Mouse (Mus musculus) stomach, embryonic 15.5 days (tissue): ENCODE results near the gene Dnase1l2. TPM values are rescaled to one million over a fixed set of nuclear protein-coding genes. Genes with fewer than 3 reads are reported as not detected.
"Not testable (repeated sequence)": the region's sequence is repeated elsewhere in the genome, so short reads cannot be mapped to it uniquely, and the experiment has no call there.

ENCODE experiments used
- ATAC-seq: fragments of 200-750 bp; cut with Nextera tagmentation; 2 replicates; pipeline ENCODE4 v1.8.0; 2017; ENCODE audit warnings: low read depth, moderate number of reproducible peaks, moderate TSS enrichment; ENCODE audit not compliant: insufficient read depth, low FRiP score
- H3K27ac ChIP-seq: fragments of 300-500 bp; sonication (generic); 2 replicates; pipeline ENCODE4 v1.5.1; 2015; ENCODE audit warnings: mild to moderate bottlenecking, inconsistent platforms
- H3K27me3 ChIP-seq: fragments of 300-500 bp; sonication (generic); replicated peaks from 2 replicates; pipeline ENCODE4 v1.6.1; 2015; ENCODE audit warnings: inconsistent platforms
- H3K36me3 ChIP-seq: fragments of 300-500 bp; sonication (generic); 2 replicates; pipeline ENCODE4 v1.6.1; 2015; ENCODE audit warnings: inconsistent platforms
- H3K4me1 ChIP-seq: fragments of 300-500 bp; sonication (generic); 2 replicates; pipeline ENCODE4 v1.6.1; 2015; ENCODE audit warnings: inconsistent platforms
- H3K4me2 ChIP-seq: fragments of 300-500 bp; sonication (generic); 2 replicates; pipeline ENCODE4 v1.6.1; 2015; ENCODE audit warnings: mild to moderate bottlenecking, inconsistent platforms
- H3K4me3 ChIP-seq: fragments of 300-500 bp; sonication (generic); replicated peaks from 2 replicates; pipeline ENCODE4 v1.5.1; 2015; ENCODE audit warnings: inconsistent platforms
- H3K9ac ChIP-seq: fragments of 300-500 bp; sonication (generic); 2 replicates; pipeline ENCODE4 v1.6.1; 2015; ENCODE audit warnings: inconsistent platforms
- H3K9me3 ChIP-seq: fragments of 300-500 bp; sonication (generic); 2 replicates; pipeline ENCODE4 v1.6.1; 2016; ENCODE audit warnings: inconsistent platforms
- WGBS: fragments of 180-500 bp; shearing (Covaris S2); methylation state at CpG from one replicate; pipeline ENCODE4 v1.1.7; 2015; 5-methylcytosine and 5-hydroxymethylcytosine counted together
- polyA plus RNA-seq: library from polyadenylated mRNA; unstranded; fragments of >200 nt; fragmentation: Nextera tagmentation; extraction: Ambion mirVana; gene quantifications from 2 replicates; pipeline ENCODE4 v1.2.1, GENCODE M21; 2015

The Dnase1l2 gene
- polyA plus RNA-seq, 1 experiment from 2014 or later = 4.6 TPM

GRCm38 (mm10) chr17:24425326-24425725 is 17.6 kb downstream of the Dnase1l2 start:
- WGBS = 90% methylated on average over 6 of the region's 8 CpGs

GRCm38 (mm10) chr17:24424489-24424888 is 18.4 kb downstream of the Dnase1l2 start:
- no peaks in the 10 kb centered on the region for H3K27me3 ChIP-seq
- WGBS = 96% methylated on average over 5 of the region's 5 CpGs
- H3K4me1 ChIP-seq = peaks cover 12% of the 10 kb centered on the region
- no peak overlapping the region for H3K9ac ChIP-seq
- no peak overlapping the region for H3K4me3 ChIP-seq
- peaks cover 44% of the 10 kb centered on the region for H3K36me3 ChIP-seq
- H3K9me3 ChIP-seq = no peaks in the 10 kb centered on the region
- no peak for ATAC-seq
- no peak overlapping the region for H3K4me2 ChIP-seq
- no peak overlapping the region for H3K27ac ChIP-seq

More at GRCm38 (mm10) chr17:24425326-24425725, 17.6 kb downstream of the Dnase1l2 start:
- ATAC-seq, H3K27me3 ChIP-seq, H3K4me2 ChIP-seq, H3K4me3 ChIP-seq, H3K27ac ChIP-seq, H3K9me3 ChIP-seq, H3K9ac ChIP-seq: not testable (repeated sequence)
- H3K4me1 ChIP-seq = peaks cover 12% of the 10 kb centered on the region
- peaks cover 36% of the 10 kb centered on the region for H3K36me3 ChIP-seq

- no peak overlapping the region for H3K27ac ChIP-seq
- H3K27me3 ChIP-seq = no peaks in the 10 kb centered on the region
- H3K4me2 ChIP-seq = no peak overlapping the region
- H3K4me1 ChIP-seq = peaks cover 10% of the 10 kb centered on the region; the same call in 1 of the 2 replicates
- WGBS = 89% methylated on average over 4 of the region's 4 CpGs
- H3K36me3 ChIP-seq = peaks cover 56% of the 10 kb centered on the region
- H3K9me3 ChIP-seq = no peaks in the 10 kb centered on the region
- no peak for ATAC-seq
- no peak overlapping the region for H3K4me3 ChIP-seq
- no peak overlapping the region for H3K9ac ChIP-seq
Observed at GRCm38 (mm10) chr17:24423114-24423513, 19.8 kb downstream of the Dnase1l2 start.

- peak overlapping the region; percentile 79 for H3K4me3 ChIP-seq
- no peak overlapping the region for H3K27ac ChIP-seq
- peak overlapping the region; percentile 70 for H3K4me2 ChIP-seq
- H3K9ac ChIP-seq = peak overlapping the region; percentile 71; the same call in 1 of the 2 replicates
- peaks cover 17% of the 10 kb centered on the region for H3K4me1 ChIP-seq
- no peaks in the 10 kb centered on the region for H3K27me3 ChIP-seq
- H3K36me3 ChIP-seq = peaks cover 26% of the 10 kb centered on the region
- WGBS = 79% methylated on average over 3 of the region's 3 CpGs
- no peaks in the 10 kb centered on the region for H3K9me3 ChIP-seq
- no peak for ATAC-seq
Observed at GRCm38 (mm10) chr17:24416051-24416652, 26.8 kb downstream of the Dnase1l2 start.

- H3K4me3 ChIP-seq = peak overlapping the region; percentile 79
- peaks cover 17% of the 10 kb centered on the region for H3K4me1 ChIP-seq
- peak overlapping the region; percentile 70 for H3K4me2 ChIP-seq
- under 1% methylated on average over 21 of the region's 21 CpGs for WGBS
- H3K27me3 ChIP-seq = no peaks in the 10 kb centered on the region
- peak overlapping the region; percentile 71 for H3K9ac ChIP-seq
- peaks cover 16% of the 10 kb centered on the region for H3K36me3 ChIP-seq
- ATAC-seq = no peak
- H3K9me3 ChIP-seq = no peaks in the 10 kb centered on the region
- H3K27ac ChIP-seq = peak overlapping the region; percentile 95
Observed at GRCm38 (mm10) chr17:24415011-24415410, 27.9 kb downstream of the Dnase1l2 start.

GRCm38 (mm10) chr17:24414230-24414976 is 28.5 kb downstream of the Dnase1l2 start, which contains the start of gene Rnps1:
Gene Rnps1, plus strand, starts transcription at chr17:24414565.
- Histone ChIP-seq H3K9me3 (no peaks in the 10 kb centered on the region), H3K27me3 (no peaks in the 10 kb centered on the region), H3K4me1 (peaks cover 17% of the 10 kb centered on the region), H3K4me3 (peak within 1 kb of the TSS; percentile 79), H3K27ac (peak within 1 kb of the TSS; percentile 95), H3K36me3 (peaks cover 16% of the 10 kb centered on the region), H3K9ac (peak within 1 kb of the TSS; percentile 71), H3K4me2 (peak within 1 kb of the TSS; percentile 70)
- under 1% methylated on average over 63 of the region's 64 CpGs for WGBS
- ATAC-seq = peak; percentile 90

GRCm38 (mm10) chr17:24413557-24414211 is 29.2 kb downstream of the Dnase1l2 start:
- no peaks in the 10 kb centered on the region for H3K27me3 ChIP-seq
- H3K36me3 ChIP-seq = peaks cover 16% of the 10 kb centered on the region
- peak overlapping the region; percentile 61; the same call in 1 of the 2 replicates for H3K9ac ChIP-seq
- peak overlapping the region; percentile 79 for H3K4me3 ChIP-seq
- H3K27ac ChIP-seq = peak overlapping the region; percentile 95
- ATAC-seq = peak; percentile 15; the same call in 1 of the 2 replicates
- 27% methylated on average over 22 of the region's 22 CpGs for WGBS
- no peaks in the 10 kb centered on the region for H3K9me3 ChIP-seq
- peaks cover 17% of the 10 kb centered on the region for H3K4me1 ChIP-seq
- H3K4me2 ChIP-seq = peak overlapping the region; percentile 63

GRCm38 (mm10) chr17:24407116-24407803 is 35.6 kb downstream of the Dnase1l2 start:
- Histone ChIP-seq H3K27me3 (no peaks in the 10 kb centered on the region), H3K9ac (no peak overlapping the region), H3K27ac (no peak overlapping the region), H3K4me2 (no peak overlapping the region), H3K36me3 (peaks cover 25% of the 10 kb centered on the region), H3K9me3 (no peaks in the 10 kb centered on the region), H3K4me1 (no peaks in the 10 kb centered on the region), H3K4me3 (no peak overlapping the region)
- no peak for ATAC-seq
- WGBS = 88% methylated on average over 12 of the region's 12 CpGs

- peak; percentile 63; the same call in 1 of the 2 replicates for ATAC-seq
- H3K9me3 ChIP-seq = no peaks in the 10 kb centered on the region
- no peak overlapping the region for H3K4me2 ChIP-seq
- H3K27ac ChIP-seq = no peak overlapping the region
- no peak overlapping the region for H3K4me3 ChIP-seq
- no peaks in the 10 kb centered on the region for H3K27me3 ChIP-seq
- no peak overlapping the region for H3K9ac ChIP-seq
- H3K4me1 ChIP-seq = no peaks in the 10 kb centered on the region
- peaks cover 6% of the 10 kb centered on the region; the same call in 1 of the 2 replicates for H3K36me3 ChIP-seq
- WGBS = 75% methylated on average over 3 of the region's 3 CpGs
Observed at GRCm38 (mm10) chr17:24402371-24402770, 40.5 kb downstream of the Dnase1l2 start.

GRCm38 (mm10) chr17:24394456-24394855 is 48.4 kb downstream of the Dnase1l2 start:
- Histone ChIP-seq H3K27ac (no peak overlapping the region), H3K4me1 (no peaks in the 10 kb centered on the region; the same call in 1 of the 2 replicates), H3K27me3 (no peaks in the 10 kb centered on the region), H3K36me3 (no peaks in the 10 kb centered on the region), H3K4me2 (no peak overlapping the region), H3K9me3 (no peaks in the 10 kb centered on the region), H3K4me3 (no peak overlapping the region), H3K9ac (no peak overlapping the region)
- 86% methylated on average over 7 of the region's 7 CpGs for WGBS
- ATAC-seq = no peak

- Histone ChIP-seq H3K4me2 (no peak overlapping the region), H3K36me3 (no peaks in the 10 kb centered on the region), H3K27ac (peak overlapping the region; percentile 55), H3K9ac (no peak overlapping the region), H3K4me1 (no peaks in the 10 kb centered on the region; the same call in 1 of the 2 replicates), H3K9me3 (no peaks in the 10 kb centered on the region), H3K4me3 (no peak overlapping the region), H3K27me3 (no peaks in the 10 kb centered on the region)
- WGBS = 27% methylated on average over 4 of the region's 4 CpGs
- ATAC-seq = peak; percentile 84
Observed at GRCm38 (mm10) chr17:24393527-24393926, 49.4 kb downstream of the Dnase1l2 start.
